Mouse (Mus musculus) G1E (cell line): ENCODE measurements around the gene Akap13.

Experiments used
- CTCF ChIP-seq: IDR thresholded peaks from 2 replicates; pipeline ENCODE4 v1.5.1; 2012; ENCODE audit warnings: low read depth, low read length, inconsistent platforms, mixed read lengths
- GATA1 ChIP-seq: IDR thresholded peaks from 2 replicates; pipeline ENCODE4 v1.6.1; 2012; ENCODE audit warnings: borderline replicate concordance, low read length, inconsistent platforms, mixed read lengths
- GATA2 ChIP-seq: IDR thresholded peaks from 2 replicates; pipeline ENCODE4 v1.6.1; 2012; ENCODE audit warnings: low read depth, low read length, inconsistent platforms, borderline replicate concordance
- TAL1 ChIP-seq: conservative IDR thresholded peaks from 2 replicates; pipeline ENCODE4 v1.6.1; 2012; ENCODE audit warnings: low read depth, low read length, inconsistent platforms, mixed read lengths

DNA sequence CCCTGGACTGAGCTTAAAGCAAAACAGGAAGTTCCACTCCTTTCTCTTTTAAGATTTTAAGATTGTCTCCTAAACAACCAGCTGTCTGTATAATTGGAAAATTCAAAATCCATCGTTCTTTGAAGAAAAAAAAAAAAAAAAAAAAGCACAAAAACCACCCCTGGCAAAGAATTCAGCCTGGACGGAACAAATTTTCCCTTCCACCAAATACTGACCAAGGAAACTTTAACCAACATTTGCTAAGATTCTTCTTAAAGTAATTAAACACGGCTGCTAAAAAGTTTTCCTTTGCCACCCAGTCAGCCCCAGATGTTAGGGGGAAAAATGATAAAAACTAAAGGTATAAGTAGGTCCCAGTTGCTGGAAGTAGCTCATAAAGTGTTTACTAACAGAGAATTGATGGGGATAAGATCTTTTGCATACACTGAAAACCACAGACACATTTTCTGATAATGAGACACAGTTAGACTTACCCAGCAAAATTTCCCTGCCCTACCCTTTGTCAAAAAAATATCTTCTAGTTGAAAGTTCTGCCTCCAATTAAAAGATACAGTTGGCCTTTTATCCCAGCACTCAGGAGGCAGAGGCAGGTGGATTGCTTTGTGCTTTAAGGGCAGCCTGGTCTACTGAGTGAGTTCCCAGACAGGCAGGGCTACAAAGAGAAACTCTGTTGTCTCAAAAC lies 338.5 kb downstream of the Akap13 start:
- no peak for TF ChIP-seq TAL1
- no peak for TF ChIP-seq CTCF
- no peak for TF ChIP-seq GATA2
- no peak for TF ChIP-seq GATA1
